9 mouse cellular contexts compared by ENCODE assay signal in genomic region chr14:57758237-57758636, GRCm38 (mm10). TPM values are rescaled to one million over a fixed set of nuclear protein-coding genes. Genes with fewer than 3 reads are reported as not detected.
A peak's percentile ranks its signal among the peaks of the same experiment; 100 is the strongest.
DNase-seq lines count a peak whose midpoint lies in the region; ATAC-seq and TF ChIP-seq lines count a peak whose summit lies in the region.
"Had no signal": no experiment of that assay in that cellular context is flagged by ENCODE, and none has a peak within 500 bp of the region (broad histone marks: within the 10 kb centered on the region; RNA-seq: fewer than 3 reads in every experiment).

Gene Lats2 (minus strand): TSS chr14:57758388.

- no peak for ATAC-seq in forebrain, postnatal 0 days
- ATAC-seq in midbrain, embryonic 12.5 days (ENCODE audit: low FRiP score, low read depth), result no peak
- no peak for ATAC-seq in midbrain, postnatal 0 days (ENCODE audit: low FRiP score)
- no peak for ATAC-seq in heart, embryonic 14.5 days (ENCODE audit: insufficient number of reproducible peaks, insufficient read depth, low FRiP score, low read depth)
- no peak for ATAC-seq in lung, postnatal 0 days

- no peak within 1 kb of the TSS for H3K4me2 ChIP-seq in forebrain, postnatal 0 days (ENCODE audit: low read depth)
- H3K4me2 ChIP-seq in midbrain, embryonic 12.5 days (replicated peaks), result no peak within 1 kb of the TSS
- H3K4me2 ChIP-seq in midbrain, postnatal 0 days (ENCODE audit: low read depth, low read length, poor library complexity, severe bottlenecking), result no peak within 1 kb of the TSS
- no peak within 1 kb of the TSS for H3K4me2 ChIP-seq in heart, embryonic 14.5 days (ENCODE audit: low read length)
- no peak within 1 kb of the TSS for H3K4me2 ChIP-seq in lung, postnatal 0 days (replicated peaks; ENCODE audit: low read depth, low read length)

- WGBS in forebrain, embryonic 10.5 days, result 88% methylated on average over 4 of the region's 4 CpGs
- WGBS in forebrain, postnatal 0 days, result 86% methylated on average over 4 of the region's 4 CpGs
- 84% methylated on average over 4 of the region's 4 CpGs for WGBS in midbrain, embryonic 12.5 days
- 86% methylated on average over 4 of the region's 4 CpGs for WGBS in midbrain, postnatal 0 days
- 70% methylated on average over 4 of the region's 4 CpGs for WGBS in heart, embryonic 14.5 days
- 77% methylated on average over 4 of the region's 4 CpGs for WGBS in lung, postnatal 0 days

- TF ChIP-seq CTCF in forebrain, postnatal 0 days (IDR thresholded peaks at IDR 0.05; ENCODE audit: low read depth), result no peak
- no peak for TF ChIP-seq CTCF in midbrain, postnatal 0 days (IDR thresholded peaks at IDR 0.05)
- TF ChIP-seq CTCF in lung, postnatal 0 days (IDR thresholded peaks at IDR 0.05), result no peak

- no peak for DNase-seq in forebrain, embryonic 10.5 days (ENCODE audit: extremely low spot score, low spot score)
- DNase-seq in forebrain, postnatal 0 days, result no peak
- DNase-seq in midbrain, postnatal 0 days (ENCODE audit: low spot score), result no peak
- peak; percentile 23 for DNase-seq in lung, postnatal 0 days (ENCODE audit: low spot score)
- no peak for DNase-seq in urinary bladder, postnatal 4 days (ENCODE audit: low spot score in 2 of 2)
- DNase-seq in testis, postnatal 10 days (ENCODE audit: low spot score), result no peak

- H3K36me3 ChIP-seq in forebrain, embryonic 10.5 days (replicated peaks), result no peaks in the 10 kb centered on the region
- H3K36me3 ChIP-seq in forebrain, postnatal 0 days (ENCODE audit: insufficient read depth), result no peaks in the 10 kb centered on the region
- H3K36me3 ChIP-seq in midbrain, embryonic 12.5 days, result no peaks in the 10 kb centered on the region
- H3K36me3 ChIP-seq in midbrain, postnatal 0 days (ENCODE audit: insufficient read depth, low read length), result no peaks in the 10 kb centered on the region
- no peaks in the 10 kb centered on the region for H3K36me3 ChIP-seq in heart, embryonic 14.5 days (ENCODE audit: control insufficient read depth, insufficient read depth, low read length)
- no peaks in the 10 kb centered on the region for H3K36me3 ChIP-seq in lung, postnatal 0 days (ENCODE audit: insufficient read depth, low read length)

- H3K9ac ChIP-seq in forebrain, postnatal 0 days, result no peak within 1 kb of the TSS
- no peak within 1 kb of the TSS for H3K9ac ChIP-seq in midbrain, embryonic 12.5 days (replicated peaks)
- H3K9ac ChIP-seq in midbrain, postnatal 0 days (replicated peaks; ENCODE audit: low read length, poor library complexity, severe bottlenecking), result no peak within 1 kb of the TSS
- H3K9ac ChIP-seq in heart, embryonic 14.5 days (ENCODE audit: low read length), result no peak within 1 kb of the TSS
- no peak within 1 kb of the TSS for H3K9ac ChIP-seq in lung, postnatal 0 days (replicated peaks; ENCODE audit: low read depth)

- no peak within 1 kb of the TSS for H3K4me3 ChIP-seq in forebrain, embryonic 10.5 days
- no peak within 1 kb of the TSS for H3K4me3 ChIP-seq in forebrain, postnatal 0 days (ENCODE audit: low read depth, low read length)
- no peak within 1 kb of the TSS for H3K4me3 ChIP-seq in midbrain, embryonic 12.5 days
- no peak within 1 kb of the TSS for H3K4me3 ChIP-seq in midbrain, postnatal 0 days (ENCODE audit: low read depth, low read length)
- no peak within 1 kb of the TSS for H3K4me3 ChIP-seq in heart, embryonic 14.5 days (ENCODE audit: control insufficient read depth in 1 of 2, insufficient read depth in 1 of 2, low read depth in 1 of 2, low read length in 2 of 2)
- H3K4me3 ChIP-seq in lung, postnatal 0 days (ENCODE audit: low read depth, low read length), result no peak within 1 kb of the TSS
- H3K4me3 ChIP-seq: erythroblast, embryonic 14.5 days had no signal

- no peak for TF ChIP-seq EP300 in lung, postnatal 0 days (IDR thresholded peaks at IDR 0.05)

- no peak within 1 kb of the TSS for H3K27ac ChIP-seq in forebrain, embryonic 10.5 days
- no peak within 1 kb of the TSS for H3K27ac ChIP-seq in forebrain, postnatal 0 days (ENCODE audit: low read depth, low read length)
- H3K27ac ChIP-seq in midbrain, embryonic 12.5 days (replicated peaks), result no peak within 1 kb of the TSS
- H3K27ac ChIP-seq in midbrain, postnatal 0 days (ENCODE audit: low read depth, low read length), result no peak within 1 kb of the TSS
- H3K27ac ChIP-seq in heart, embryonic 14.5 days (replicated peaks in 1 of 2; ENCODE audit: control insufficient read depth in 1 of 2, insufficient read depth in 1 of 2, low read depth in 2 of 2, low read length in 2 of 2), result no peak within 1 kb of the TSS
- H3K27ac ChIP-seq in lung, postnatal 0 days (ENCODE audit: low read length), result no peak within 1 kb of the TSS

- peaks cover 26% of the 10 kb centered on the region for H3K4me1 ChIP-seq in forebrain, embryonic 10.5 days
- no peaks in the 10 kb centered on the region for H3K4me1 ChIP-seq in forebrain, postnatal 0 days (ENCODE audit: insufficient read depth)
- H3K4me1 ChIP-seq in midbrain, embryonic 12.5 days, result peaks cover 10% of the 10 kb centered on the region; the same call in 1 of the 2 replicates
- no peaks in the 10 kb centered on the region for H3K4me1 ChIP-seq in midbrain, postnatal 0 days (ENCODE audit: insufficient read depth, low read length)
- peaks cover 7 to 9% of the 10 kb centered on the region in 2 experiments for H3K4me1 ChIP-seq in heart, embryonic 14.5 days (ENCODE audit: control insufficient read depth in 2 of 2, insufficient read depth in 2 of 2, low read length in 2 of 2)
- H3K4me1 ChIP-seq in lung, postnatal 0 days (ENCODE audit: insufficient read depth, low read depth, low read length), result peaks cover 10% of the 10 kb centered on the region; the same call in 1 of the 2 replicates

- H3K9me3 ChIP-seq in forebrain, embryonic 10.5 days, result no peaks in the 10 kb centered on the region
- no peaks in the 10 kb centered on the region for H3K9me3 ChIP-seq in forebrain, postnatal 0 days (ENCODE audit: low read length)
- H3K9me3 ChIP-seq in midbrain, embryonic 12.5 days, result no peaks in the 10 kb centered on the region
- no peaks in the 10 kb centered on the region for H3K9me3 ChIP-seq in midbrain, postnatal 0 days (ENCODE audit: low read length)
- H3K9me3 ChIP-seq in heart, embryonic 14.5 days (ENCODE audit: control insufficient read depth, low read length), result no peaks in the 10 kb centered on the region
- no peaks in the 10 kb centered on the region for H3K9me3 ChIP-seq in lung, postnatal 0 days (ENCODE audit: low read length)

- H3K27me3 ChIP-seq in forebrain, embryonic 10.5 days (ENCODE audit: poor library complexity, severe bottlenecking), result no peaks in the 10 kb centered on the region
- no peaks in the 10 kb centered on the region for H3K27me3 ChIP-seq in forebrain, postnatal 0 days (ENCODE audit: insufficient read depth, low read length)
- no peaks in the 10 kb centered on the region for H3K27me3 ChIP-seq in midbrain, embryonic 12.5 days
- no peaks in the 10 kb centered on the region for H3K27me3 ChIP-seq in midbrain, postnatal 0 days (ENCODE audit: insufficient read depth, low read length)
- H3K27me3 ChIP-seq in heart, embryonic 14.5 days (ENCODE audit: control insufficient read depth, insufficient read depth, low read length), result no peaks in the 10 kb centered on the region
- no peaks in the 10 kb centered on the region for H3K27me3 ChIP-seq in lung, postnatal 0 days (replicated peaks; ENCODE audit: insufficient read depth, low read length)

RNA-seq across cellular contexts. Expression of gene Lats2, which starts in this region (rescaled TPM):
- 13.8 and 15.6 TPM in 2 replicates for polyA plus RNA-seq in forebrain, embryonic 10.5 days (2016; fragmentation: Nextera tagmentation; extraction: Ambion mirVana)
- total RNA-seq in forebrain, postnatal 0 days (2014; rRNA removed), result 7.8 and 259 TPM in 2 replicates
- polyA plus RNA-seq in forebrain, postnatal 0 days (2015; fragmentation: Nextera tagmentation; extraction: Ambion mirVana), result 3.9 and 5.0 TPM in 2 replicates
- 17.0 and 17.1 TPM in 2 replicates for polyA plus RNA-seq in midbrain, embryonic 12.5 days (2016; fragmentation: Nextera tagmentation; extraction: Ambion mirVana)
- 7.7 and 8.4 TPM in 2 replicates for total RNA-seq in midbrain, postnatal 0 days (2014; rRNA removed)
- polyA plus RNA-seq in midbrain, postnatal 0 days (2015; fragmentation: Nextera tagmentation; extraction: Ambion mirVana), result 3.1 and 3.8 TPM in 2 replicates
- 24.9 and 25.9 TPM in 2 replicates for polyA plus RNA-seq in heart, embryonic 14.5 days (2014; fragmentation: Nextera tagmentation; extraction: Ambion mirVana)
- 24.2 and 27.5 TPM in 2 replicates for polyA plus RNA-seq in lung, postnatal 0 days (2015; fragmentation: Nextera tagmentation; extraction: Ambion mirVana)
